Mouse (Mus musculus) forebrain, embryonic 11.5 days (tissue): ENCODE measurements around the gene Tagln2. TPM values are rescaled to one million over a fixed set of nuclear protein-coding genes. Genes with fewer than 3 reads are reported as not detected.

ENCODE experiments used
- ATAC-seq: fragments of 200-750 bp; cut with Nextera tagmentation; replicated peaks from 2 replicates; pipeline ENCODE4 v1.8.0; 2017; ENCODE audit warnings: moderate TSS enrichment; ENCODE audit not compliant: low FRiP score
- DNase-seq: peaks from one replicate; pipeline ENCODE4 v3.0.0-alpha.2; 2017; ENCODE audit warnings: low spot score
- H3K27ac ChIP-seq: fragments of 300-500 bp; sonication (generic); 2 replicates; pipeline ENCODE4 v1.5.1; 2014; ENCODE audit warnings: low read depth, low read length
- H3K27me3 ChIP-seq: fragments of 300-500 bp; sonication (generic); 2 replicates; pipeline ENCODE4 v1.6.1; 2014; ENCODE audit warnings: mild to moderate bottlenecking, low read length, mixed read lengths; ENCODE audit not compliant: control insufficient read depth, insufficient read depth
- H3K36me3 ChIP-seq: fragments of 300-500 bp; sonication (generic); 2 replicates; pipeline ENCODE4 v1.6.1; 2014; ENCODE audit warnings: mild to moderate bottlenecking, low read length, moderate library complexity, mixed read lengths; ENCODE audit not compliant: control insufficient read depth, insufficient read depth
- H3K4me1 ChIP-seq: fragments of 300-500 bp; sonication (generic); replicated peaks from 2 replicates; pipeline ENCODE4 v1.6.1; 2014; ENCODE audit warnings: low read length, mixed read lengths; ENCODE audit not compliant: control insufficient read depth, insufficient read depth
- H3K4me2 ChIP-seq: fragments of 300-500 bp; sonication (generic); 2 replicates; pipeline ENCODE4 v1.6.1; 2014; ENCODE audit warnings: low read depth, mild to moderate bottlenecking, low read length, moderate library complexity, mixed read lengths; ENCODE audit not compliant: severe bottlenecking
- H3K4me3 ChIP-seq: fragments of 300-500 bp; sonication (generic); 2 replicates; pipeline ENCODE4 v1.5.1; 2014; ENCODE audit warnings: low read depth, low read length
- H3K9ac ChIP-seq: fragments of 300-500 bp; sonication (generic); 2 replicates; pipeline ENCODE4 v1.6.1; 2014; ENCODE audit warnings: low read length
- H3K9me3 ChIP-seq: fragments of 300-500 bp; sonication (generic); 2 replicates; pipeline ENCODE4 v1.6.1; 2016; ENCODE audit warnings: low read length, mixed read lengths; ENCODE audit not compliant: control insufficient read depth
- WGBS: fragments of 180-500 bp; shearing (Covaris S2); extraction: QIAGEN DNeasy Blood & Tissue Kit; methylation state at CpG from one replicate; pipeline ENCODE4 v1.1.7; 2014; 5-methylcytosine and 5-hydroxymethylcytosine counted together
- polyA plus RNA-seq: library from polyadenylated mRNA; unstranded; fragments of >200 nt; fragmentation: Nextera tagmentation; extraction: Ambion mirVana; gene quantifications from 2 replicates; pipeline ENCODE4 v1.2.1, GENCODE M21; 2014

Tagln2 gene
- polyA plus RNA-seq, 1 experiment from 2014 or later = 38.6 TPM

DNA sequence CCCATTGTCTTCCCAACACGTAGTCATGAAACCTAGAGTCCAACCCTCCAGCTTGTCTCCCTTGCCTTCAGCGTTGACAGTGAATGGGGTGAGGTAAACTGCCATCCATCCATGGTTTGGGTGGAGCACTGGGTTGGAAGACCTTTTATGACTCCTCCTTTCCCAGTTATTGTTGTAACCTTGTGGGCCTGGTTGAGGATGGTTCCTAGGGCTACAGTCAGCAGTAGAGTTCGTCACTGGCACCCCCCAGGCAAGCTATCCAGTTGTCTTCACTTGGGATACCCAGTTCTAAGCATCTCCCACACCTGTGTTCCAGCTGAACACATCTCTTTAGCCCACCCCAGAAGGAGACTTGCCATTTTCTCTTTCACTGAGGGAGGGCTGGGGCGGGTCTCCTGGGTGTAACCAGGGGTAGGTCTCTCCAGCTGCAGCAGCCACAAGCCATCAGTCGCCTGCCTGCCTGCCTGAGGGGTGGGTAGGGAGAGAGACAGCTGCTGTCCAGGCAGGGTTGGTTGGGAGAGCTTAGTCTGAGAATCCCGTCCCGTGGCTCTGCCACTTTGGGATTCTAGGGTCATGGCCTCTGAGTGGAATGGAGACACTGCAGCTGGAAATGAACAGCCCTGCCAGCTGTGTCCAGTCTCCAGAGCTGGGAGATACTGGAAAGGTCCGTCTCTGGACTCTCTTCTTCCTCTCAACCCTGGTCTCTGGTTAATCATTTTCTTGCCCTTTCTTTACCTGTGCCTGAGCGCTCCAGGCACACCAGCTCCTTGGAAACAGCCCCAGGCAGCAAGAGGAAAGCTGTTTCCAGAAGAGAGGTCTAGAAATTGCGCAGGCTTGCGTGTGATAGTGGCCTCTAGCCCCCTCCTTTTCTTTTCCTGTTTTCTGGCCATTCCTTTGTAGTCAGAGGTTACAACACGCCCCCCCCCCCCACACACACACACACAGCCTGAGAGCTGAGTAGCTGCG is 2.6 kb downstream of the Tagln2 start:
- WGBS = 40% methylated on average over 12 of the region's 13 CpGs
- peaks cover 23% of the 10 kb centered on the region for H3K27me3 ChIP-seq
- peaks cover 6% of the 10 kb centered on the region for H3K36me3 ChIP-seq
- peaks cover 24% of the 10 kb centered on the region; the same call in 1 of the 2 replicates for H3K4me1 ChIP-seq
- H3K4me3 ChIP-seq = no peak overlapping the region
- H3K9ac ChIP-seq = no peak overlapping the region
- ATAC-seq (no peak), DNase-seq (no peak)
- no peak overlapping the region for H3K27ac ChIP-seq
- H3K9me3 ChIP-seq = no peaks in the 10 kb centered on the region
- no peak overlapping the region; the same call in 1 of the 2 replicates for H3K4me2 ChIP-seq

- H3K9me3 ChIP-seq = no peaks in the 10 kb centered on the region
- DNase-seq (no peak), ATAC-seq (no peak)
- peaks cover 24% of the 10 kb centered on the region; the same call in 1 of the 2 replicates for H3K4me1 ChIP-seq
- 40% methylated on average over 14 of the region's 14 CpGs for WGBS
- no peak overlapping the region for H3K27ac ChIP-seq
- H3K4me2 ChIP-seq = peak overlapping the region; percentile 8; the same call in 1 of the 2 replicates
- no peak overlapping the region for H3K4me3 ChIP-seq
- peaks cover 23% of the 10 kb centered on the region for H3K27me3 ChIP-seq
- peaks cover under 1% of the 10 kb centered on the region; the same call in 1 of the 2 replicates for H3K36me3 ChIP-seq
- no peak overlapping the region for H3K9ac ChIP-seq
These were observed 3.5 kb downstream of the Tagln2 start for GRCm38 (mm10) chr1:172503111-172503997.

DNA sequence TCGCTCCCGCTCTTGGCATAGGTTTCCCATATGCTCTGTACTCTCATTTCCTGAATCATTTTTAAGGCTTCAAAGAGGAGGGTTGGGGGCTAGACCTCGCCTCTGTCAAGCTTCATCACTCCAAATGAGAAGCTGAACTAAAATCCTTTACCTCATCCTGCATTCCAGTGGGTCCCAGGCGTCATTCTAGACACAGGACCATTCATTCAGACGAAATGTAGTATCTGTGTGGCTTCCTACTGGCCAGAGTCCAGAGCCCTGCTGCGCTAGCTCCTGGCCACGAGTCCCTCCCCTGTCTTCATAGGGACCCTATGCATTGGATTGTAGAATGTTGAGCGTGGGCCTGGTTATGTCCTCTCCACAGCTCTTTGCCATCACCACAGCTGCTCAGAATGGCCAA is 4.9 kb downstream of the Tagln2 start:
- Histone ChIP-seq H3K4me3 (no peak overlapping the region), H3K36me3 (no peaks in the 10 kb centered on the region), H3K9me3 (no peaks in the 10 kb centered on the region), H3K4me1 (peaks cover 24% of the 10 kb centered on the region; the same call in 1 of the 2 replicates), H3K9ac (no peak overlapping the region), H3K27ac (no peak overlapping the region), H3K4me2 (no peak overlapping the region), H3K27me3 (peaks cover 19% of the 10 kb centered on the region)
- ATAC-seq = no peak
- 84% methylated on average over 8 of the region's 8 CpGs for WGBS
- DNase-seq = no peak

DNA sequence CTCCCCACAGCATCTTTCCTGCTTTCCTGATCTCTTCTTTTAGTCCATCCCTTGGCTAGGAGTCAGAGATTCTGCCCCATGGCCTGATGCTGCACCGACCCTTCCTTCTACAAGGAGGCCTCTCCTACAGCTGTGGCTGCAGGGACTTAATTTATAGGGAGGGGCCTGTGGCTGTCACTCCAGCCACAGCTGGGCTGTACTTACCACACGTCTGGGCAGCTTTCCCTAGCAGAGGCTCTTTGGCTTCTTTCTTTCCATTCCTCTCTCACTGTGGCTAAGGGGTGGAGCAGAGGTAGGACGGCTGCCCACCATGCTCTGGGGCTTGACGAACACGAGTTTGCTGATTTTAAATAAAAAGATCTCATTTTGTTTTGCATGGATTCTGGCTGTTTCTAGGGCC is 7.2 kb downstream of the Tagln2 start:
- DNase-seq (no peak), ATAC-seq (no peak)
- no peaks in the 10 kb centered on the region for H3K9me3 ChIP-seq
- no peak overlapping the region; the same call in 1 of the 2 replicates for H3K9ac ChIP-seq
- peaks cover 11% of the 10 kb centered on the region; the same call in 1 of the 2 replicates for H3K4me1 ChIP-seq
- no peak overlapping the region for H3K27ac ChIP-seq
- 66% methylated on average over 5 of the region's 5 CpGs for WGBS
- H3K36me3 ChIP-seq = no peaks in the 10 kb centered on the region
- peaks cover under 1% of the 10 kb centered on the region; the same call in 1 of the 2 replicates for H3K27me3 ChIP-seq
- no peak overlapping the region for H3K4me3 ChIP-seq
- no peak overlapping the region for H3K4me2 ChIP-seq

DNA sequence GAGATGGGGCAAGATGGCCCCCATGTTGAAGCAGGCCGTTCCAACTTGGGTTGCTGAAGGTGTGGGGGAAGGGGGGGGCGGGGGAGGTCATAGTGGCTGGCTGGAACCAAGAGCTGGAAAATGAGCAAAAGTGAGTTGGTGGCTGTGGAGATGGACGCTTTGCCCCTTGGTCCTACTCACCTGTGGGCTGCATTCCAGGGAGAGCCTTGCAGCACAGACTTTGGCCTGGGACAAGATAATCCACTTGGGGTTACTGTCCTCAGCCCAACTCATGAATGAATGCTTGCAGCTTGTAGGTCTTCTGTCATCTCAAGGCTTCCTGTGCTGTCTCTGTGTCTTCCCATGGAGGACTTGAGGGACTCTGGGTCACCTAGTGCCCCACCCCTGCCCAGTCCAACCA is 7.9 kb downstream of the Tagln2 start:
- no peaks in the 10 kb centered on the region for H3K36me3 ChIP-seq
- no peaks in the 10 kb centered on the region for H3K27me3 ChIP-seq
- H3K4me1 ChIP-seq = peaks cover 7% of the 10 kb centered on the region; the same call in 1 of the 2 replicates
- H3K9ac ChIP-seq = no peak overlapping the region
- 91% methylated on average over 3 of the region's 3 CpGs for WGBS
- no peak for DNase-seq
- no peaks in the 10 kb centered on the region for H3K9me3 ChIP-seq
- H3K4me3 ChIP-seq = no peak overlapping the region
- no peak overlapping the region for H3K27ac ChIP-seq
- no peak for ATAC-seq
- H3K4me2 ChIP-seq = no peak overlapping the region

DNA sequence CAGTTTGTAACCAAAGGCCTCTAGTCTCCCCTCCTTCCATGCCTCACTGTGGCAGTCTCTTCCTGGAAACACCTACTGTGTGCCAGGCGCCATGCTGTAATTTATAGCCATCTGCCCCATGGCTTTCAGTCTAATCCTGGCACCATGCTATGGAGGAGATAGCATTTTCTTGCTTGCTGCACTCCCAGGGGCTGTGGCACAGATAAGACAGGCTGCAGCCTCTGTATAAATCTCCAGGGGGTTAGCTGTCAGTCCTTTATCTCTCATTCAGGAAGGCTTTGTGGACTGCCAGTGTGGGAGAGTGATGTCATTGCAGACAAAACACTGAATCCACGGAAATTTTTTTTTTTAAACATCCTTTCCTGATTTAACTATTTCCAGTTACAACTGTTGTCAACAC is 8.3 kb downstream of the Tagln2 start:
- Histone ChIP-seq H3K9ac (no peak overlapping the region), H3K9me3 (no peaks in the 10 kb centered on the region), H3K27ac (no peak overlapping the region), H3K36me3 (no peaks in the 10 kb centered on the region), H3K4me3 (no peak overlapping the region), H3K4me1 (peaks cover 7% of the 10 kb centered on the region; the same call in 1 of the 2 replicates), H3K4me2 (no peak overlapping the region), H3K27me3 (no peaks in the 10 kb centered on the region)
- 63% methylated on average over 2 of the region's 2 CpGs for WGBS
- ATAC-seq = no peak
- no peak for DNase-seq

GRCm38 (mm10) chr1:172509235-172509634 is 9.4 kb downstream of the Tagln2 start:
- Histone ChIP-seq H3K36me3 (no peaks in the 10 kb centered on the region), H3K9me3 (no peaks in the 10 kb centered on the region), H3K27ac (no peak overlapping the region), H3K27me3 (no peaks in the 10 kb centered on the region), H3K4me2 (no peak overlapping the region), H3K4me1 (no peaks in the 10 kb centered on the region; the same call in 1 of the 2 replicates), H3K9ac (no peak overlapping the region), H3K4me3 (no peak overlapping the region)
- 76% methylated on average over 5 of the region's 5 CpGs for WGBS
- no peak for ATAC-seq
- DNase-seq = no peak

GRCm38 (mm10) chr1:172509983-172510382 is 10.1 kb downstream of the Tagln2 start:
- ATAC-seq (no peak), DNase-seq (no peak)
- Histone ChIP-seq H3K4me3 (no peak overlapping the region), H3K36me3 (no peaks in the 10 kb centered on the region), H3K27me3 (no peaks in the 10 kb centered on the region), H3K27ac (no peak overlapping the region), H3K9ac (no peak overlapping the region), H3K4me2 (no peak overlapping the region), H3K9me3 (no peaks in the 10 kb centered on the region), H3K4me1 (no peaks in the 10 kb centered on the region; the same call in 1 of the 2 replicates)
- WGBS = 48% methylated on average over 8 of the region's 8 CpGs
